Mouse (Mus musculus): ENCODE results near the gene Grin2c. TPM values are rescaled to one million over a fixed set of nuclear protein-coding genes. Genes with fewer than 3 reads are reported as not detected.

Gene Grin2c
- total RNA-seq, 2 experiments from 2014 or later = 37.4 to 40.0 TPM

- Histone ChIP-seq H3K4me3 (no peak overlapping the region), H3K27ac (peak overlapping the region; percentile 72)
- TF ChIP-seq CTCF (IDR thresholded peaks at IDR 0.05) = no peak
- DNase-seq (ENCODE audit: extremely low spot score in 1 of 2, low spot score in 2 of 2) = peak in 1 of 2 experiments; percentile 16
- intact Hi-C loops (cut with DNase I) = no loop called here
Measured at GRCm38 (mm10) chr11:115282723-115283485, 15.9 kb upstream of the Grin2c start.

GRCm38 (mm10) chr11:115282295-115282694 is 15.3 kb upstream of the Grin2c start:
- DNase-seq (ENCODE audit: extremely low spot score in 1 of 2, low spot score in 2 of 2) = no peak
- no peak overlapping the region for H3K4me3 ChIP-seq
- no peak for TF ChIP-seq CTCF (IDR thresholded peaks at IDR 0.05)
- intact Hi-C loops (cut with DNase I) = no loop called here
- peak overlapping the region; percentile 72 for H3K27ac ChIP-seq

GRCm38 (mm10) chr11:115279726-115280125 is 12.7 kb upstream of the Grin2c start:
- intact Hi-C loops (cut with DNase I) = no loop called here
- H3K4me3 ChIP-seq = no peak overlapping the region
- no peak for TF ChIP-seq CTCF (IDR thresholded peaks at IDR 0.05)
- no peak overlapping the region for H3K27ac ChIP-seq
- no peak for DNase-seq (ENCODE audit: extremely low spot score in 1 of 2, low spot score in 2 of 2)

GRCm38 (mm10) chr11:115278176-115278575 is 11.1 kb upstream of the Grin2c start:
- intact Hi-C loops (cut with DNase I) = no loop called here
- Histone ChIP-seq H3K27ac (no peak overlapping the region), H3K4me3 (no peak overlapping the region)
- DNase-seq (ENCODE audit: extremely low spot score in 1 of 2, low spot score in 2 of 2) = no peak
- TF ChIP-seq CTCF (IDR thresholded peaks at IDR 0.05) = no peak

GRCm38 (mm10) chr11:115277604-115277975 is 10.5 kb upstream of the Grin2c start:
- intact Hi-C loops (cut with DNase I) = no loop called here
- H3K27ac ChIP-seq = peak overlapping the region; percentile 93
- TF ChIP-seq CTCF (IDR thresholded peaks at IDR 0.05) = no peak
- DNase-seq (ENCODE audit: extremely low spot score in 1 of 2, low spot score in 2 of 2) = no peak
- H3K4me3 ChIP-seq = peak overlapping the region; percentile 75

- intact Hi-C loops (cut with DNase I) = no loop called here
- peak within 1 kb of the TSS; percentile 75 for H3K4me3 ChIP-seq
- peak; percentile 93 to 97 for DNase-seq (ENCODE audit: extremely low spot score in 1 of 2, low spot score in 2 of 2)
- H3K27ac ChIP-seq = peak within 1 kb of the TSS; percentile 93
- no peak; the same call in 1 of the 2 replicates for TF ChIP-seq CTCF (IDR thresholded peaks at IDR 0.05)
Measured at GRCm38 (mm10) chr11:115276780-115277603, 9.9 kb upstream of the Grin2c start, which contains the start of gene Fdxr. Gene Fdxr (minus strand): TSS chr11:115277050.

GRCm38 (mm10) chr11:115275954-115276353 is 8.9 kb upstream of the Grin2c start:
- H3K27ac ChIP-seq = peak overlapping the region; percentile 93; the same call in 1 of the 2 replicates
- peak overlapping the region; percentile 75 for H3K4me3 ChIP-seq
- TF ChIP-seq CTCF (IDR thresholded peaks at IDR 0.05) = no peak
- intact Hi-C loops (cut with DNase I) = no loop called here
- DNase-seq (ENCODE audit: extremely low spot score in 1 of 2, low spot score in 2 of 2) = no peak

GRCm38 (mm10) chr11:115275509-115275908 is 8.5 kb upstream of the Grin2c start:
- intact Hi-C loops (cut with DNase I) = no loop called here
- no peak overlapping the region for H3K27ac ChIP-seq
- no peak for DNase-seq (ENCODE audit: extremely low spot score in 1 of 2, low spot score in 2 of 2)
- TF ChIP-seq CTCF (IDR thresholded peaks at IDR 0.05) = no peak
- H3K4me3 ChIP-seq = peak overlapping the region; percentile 75; the same call in 1 of the 2 replicates

GRCm38 (mm10) chr11:115274771-115275170 is 7.7 kb upstream of the Grin2c start:
- H3K4me3 ChIP-seq = no peak overlapping the region
- TF ChIP-seq CTCF (IDR thresholded peaks at IDR 0.05) = no peak
- intact Hi-C loops (cut with DNase I) = no loop called here
- no peak overlapping the region for H3K27ac ChIP-seq
- no peak for DNase-seq (ENCODE audit: extremely low spot score in 1 of 2, low spot score in 2 of 2)

GRCm38 (mm10) chr11:115274178-115274577 is 7.1 kb upstream of the Grin2c start:
- Histone ChIP-seq H3K27ac (no peak overlapping the region), H3K4me3 (no peak overlapping the region)
- TF ChIP-seq CTCF (IDR thresholded peaks at IDR 0.05) = no peak
- no peak for DNase-seq (ENCODE audit: extremely low spot score in 1 of 2, low spot score in 2 of 2)
- intact Hi-C loops (cut with DNase I) = no loop called here

- no peak for TF ChIP-seq CTCF (IDR thresholded peaks at IDR 0.05)
- no peak for DNase-seq (ENCODE audit: extremely low spot score in 1 of 2, low spot score in 2 of 2)
- H3K27ac ChIP-seq = no peak overlapping the region
- intact Hi-C loops (cut with DNase I) = no loop called here
- H3K4me3 ChIP-seq = no peak overlapping the region
Measured at GRCm38 (mm10) chr11:115273735-115274134, 6.7 kb upstream of the Grin2c start.

GRCm38 (mm10) chr11:115272894-115273498 is 6.0 kb upstream of the Grin2c start:
- intact Hi-C loops (cut with DNase I) = no loop called here
- H3K27ac ChIP-seq = no peak overlapping the region
- no peak for TF ChIP-seq CTCF (IDR thresholded peaks at IDR 0.05)
- H3K4me3 ChIP-seq = no peak overlapping the region
- no peak for DNase-seq (ENCODE audit: extremely low spot score in 1 of 2, low spot score in 2 of 2)
